ENCODE assay signal across 8 mouse cellular contexts in genomic region chr17:46711612-46712271, GRCm38 (mm10). TPM values are rescaled to one million over a fixed set of nuclear protein-coding genes. Genes with fewer than 3 reads are reported as not detected.
DNase-seq lines count a peak whose midpoint lies in the region; ATAC-seq and TF ChIP-seq lines count a peak whose summit lies in the region.

No protein-coding gene starts in this region.

- in situ Hi-C loops in Patski (cut with MboI; ENCODE audit: low pct_unique_long_range_greater_than_20kb) = loop anchor here (5.0 kb wide), 1 partner anchor 59 kb away; the partner anchor contains the start of gene Cul7

- H3K9ac ChIP-seq in stomach, postnatal 0 days (ENCODE audit: low read length) = peak overlapping the region; percentile 96

- H3K27me3 ChIP-seq in Patski = no peaks in the 10 kb centered on the region
- H3K27me3 ChIP-seq in erythroblast, embryonic 14.5 days (ENCODE audit: control insufficient read depth) = peaks cover 2% of the 10 kb centered on the region; the same call in 1 of the 2 replicates
- no peaks in the 10 kb centered on the region for H3K27me3 ChIP-seq in hindbrain, embryonic 10.5 days (ENCODE audit: insufficient read depth, poor library complexity, severe bottlenecking)
- H3K27me3 ChIP-seq in midbrain, embryonic 10.5 days (ENCODE audit: low read depth, poor library complexity, severe bottlenecking) = no peaks in the 10 kb centered on the region
- H3K27me3 ChIP-seq in stomach, postnatal 0 days (ENCODE audit: control insufficient read depth, insufficient read depth, low read length) = no peaks in the 10 kb centered on the region

- peaks cover 34% of the 10 kb centered on the region for H3K4me1 ChIP-seq in erythroblast, embryonic 14.5 days (ENCODE audit: control insufficient read depth)
- peaks cover 33% of the 10 kb centered on the region for H3K4me1 ChIP-seq in hindbrain, embryonic 10.5 days (replicated peaks)
- H3K4me1 ChIP-seq in midbrain, embryonic 10.5 days = peaks cover 32% of the 10 kb centered on the region
- H3K4me1 ChIP-seq in stomach, postnatal 0 days (replicated peaks; ENCODE audit: control insufficient read depth, insufficient read depth) = peaks cover 3% of the 10 kb centered on the region; the same call in 1 of the 2 replicates

- 1% methylated on average over 76 of the region's 76 CpGs for WGBS in hindbrain, embryonic 10.5 days
- WGBS in midbrain, embryonic 10.5 days = under 1% methylated on average over 76 of the region's 76 CpGs
- WGBS in stomach, postnatal 0 days = under 1% methylated on average over 50 of the region's 76 CpGs

- no peak for TF ChIP-seq EP300 in stomach, postnatal 0 days (optimal IDR thresholded peaks at IDR 0.05)

- CTCF ChIA-PET in Patski (lab: Charles Lee) = no interaction called here

- POLR2A ChIA-PET in Patski (lab: Charles Lee) = interaction anchor here (0.6 to 1.6 kb wide), 6 partner anchors 11 to 444 kb away, joined by 3 to 5 read pairs (median 3); no protein-coding TSS in a partner anchor

- H3K9me3 ChIP-seq in erythroblast, embryonic 14.5 days (ENCODE audit: control insufficient read depth, low read length) = peaks cover 2% of the 10 kb centered on the region; the same call in 1 of the 2 replicates
- H3K9me3 ChIP-seq in hindbrain, embryonic 10.5 days = no peaks in the 10 kb centered on the region
- no peaks in the 10 kb centered on the region for H3K9me3 ChIP-seq in midbrain, embryonic 10.5 days (replicated peaks)
- no peaks in the 10 kb centered on the region for H3K9me3 ChIP-seq in stomach, postnatal 0 days (ENCODE audit: control insufficient read depth, low read length)

- TF ChIP-seq CTCF in Patski (IDR thresholded peaks at IDR 0.05) = no peak
- TF ChIP-seq CTCF in stomach, postnatal 0 days (IDR thresholded peaks at IDR 0.05; ENCODE audit: low read depth) = no peak

- H3K4me2 ChIP-seq in stomach, postnatal 0 days (replicated peaks; ENCODE audit: low read depth) = peak overlapping the region; percentile 97

- no peak; the same call in 1 of the 2 replicates for ATAC-seq in cerebellum, adult (ENCODE audit: insufficient number of reproducible peaks, low FRiP score, low TSS enrichment)
- peak; percentile 8 for ATAC-seq in Patski
- ATAC-seq in stomach, postnatal 0 days (ENCODE audit: low FRiP score, low TSS enrichment) = peak; percentile 54

- peak overlapping the region; percentile 89 for H3K27ac ChIP-seq in hindbrain, embryonic 10.5 days
- H3K27ac ChIP-seq in midbrain, embryonic 10.5 days (replicated peaks) = peak overlapping the region; percentile 84
- peak overlapping the region; percentile 78 for H3K27ac ChIP-seq in stomach, postnatal 0 days (replicated peaks)

- intact Hi-C loops in left cerebral cortex, postnatal 4 days (cut with DNase I) = no loop called here

- peaks cover 32% of the 10 kb centered on the region for H3K36me3 ChIP-seq in erythroblast, embryonic 14.5 days (ENCODE audit: control insufficient read depth)
- peaks cover 38% of the 10 kb centered on the region for H3K36me3 ChIP-seq in hindbrain, embryonic 10.5 days
- H3K36me3 ChIP-seq in midbrain, embryonic 10.5 days = peaks cover 38% of the 10 kb centered on the region
- peaks cover 3% of the 10 kb centered on the region; the same call in 1 of the 2 replicates for H3K36me3 ChIP-seq in stomach, postnatal 0 days (ENCODE audit: control insufficient read depth, insufficient read depth, low read length)

- peak overlapping the region; percentile 99 for H3K4me3 ChIP-seq in erythroblast, embryonic 14.5 days (replicated peaks)
- peak overlapping the region; percentile 100 for H3K4me3 ChIP-seq in hindbrain, embryonic 10.5 days
- peak overlapping the region; percentile 99 for H3K4me3 ChIP-seq in midbrain, embryonic 10.5 days
- H3K4me3 ChIP-seq in stomach, postnatal 0 days (ENCODE audit: low read depth, low read length) = peak overlapping the region; percentile 93

- DNase-seq in cerebellum, adult 11-12 months = peak; percentile 64
- no peak for DNase-seq in Patski (ENCODE audit: low read depth, low spot score)
- DNase-seq in hindbrain, embryonic 10.5 days (ENCODE audit: low spot score) = no peak
- peak; percentile 50 for DNase-seq in left cerebral cortex, postnatal 4 days
- DNase-seq in midbrain, embryonic 10.5 days (ENCODE audit: low spot score) = no peak
- peak; percentile 59 for DNase-seq in stomach, postnatal 0 days (ENCODE audit: low spot score)

RNA-seq across cellular contexts. Expression of gene Pex6, which starts 0.5 kb away (rescaled TPM):
- 39.9 TPM for polyA plus RNA-seq in Patski (2021)
- polyA plus RNA-seq in erythroblast, embryonic 14.5 days (2012) = 1.5 and 1.7 TPM in 2 replicates
- 24.4 and 25.7 TPM in 2 replicates for polyA plus RNA-seq in hindbrain, embryonic 10.5 days (2016; fragmentation: Nextera tagmentation; extraction: Ambion mirVana)
- total RNA-seq in left cerebral cortex, postnatal 4 days (2021) = 10 to 100 TPM; 30.9 to 32.0 TPM
- 20.5 and 20.8 TPM in 2 replicates for polyA plus RNA-seq in midbrain, embryonic 10.5 days (2016; fragmentation: Nextera tagmentation; extraction: Ambion mirVana)
- 9.8 and 11.8 TPM in 2 replicates for polyA plus RNA-seq in stomach, postnatal 0 days (2015; fragmentation: Nextera tagmentation; extraction: Ambion mirVana)

RNA-seq across cellular contexts. Expression of gene Ppp2r5d, which starts 6.8 kb away (rescaled TPM):
- polyA plus RNA-seq in Patski (2021) = 87.8 TPM
- 7.4 and 7.5 TPM in 2 replicates for polyA plus RNA-seq in erythroblast, embryonic 14.5 days (2012)
- polyA plus RNA-seq in hindbrain, embryonic 10.5 days (2016; fragmentation: Nextera tagmentation; extraction: Ambion mirVana) = 137 and 148 TPM in 2 replicates
- 100 to 1,000 TPM in 1 of 2 experiments, 10 to 100 TPM in 1; 99.6 to 100 TPM for total RNA-seq in left cerebral cortex, postnatal 4 days (2021)
- 140 and 146 TPM in 2 replicates for polyA plus RNA-seq in midbrain, embryonic 10.5 days (2016; fragmentation: Nextera tagmentation; extraction: Ambion mirVana)
- polyA plus RNA-seq in stomach, postnatal 0 days (2015; fragmentation: Nextera tagmentation; extraction: Ambion mirVana) = 27.2 and 30.3 TPM in 2 replicates

RNA-seq across cellular contexts. Expression of gene Gnmt, which starts 17.2 kb away (rescaled TPM):
- polyA plus RNA-seq in Patski (2021) = 0.21 TPM
- 0.05 TPM in 1 of 2 replicates, not detected in the other for polyA plus RNA-seq in erythroblast, embryonic 14.5 days (2012)
- 0.18 and 0.36 TPM in 2 replicates for polyA plus RNA-seq in hindbrain, embryonic 10.5 days (2016; fragmentation: Nextera tagmentation; extraction: Ambion mirVana)
- total RNA-seq in left cerebral cortex, postnatal 4 days (2021) = under 1 TPM; 0.88 to 0.89 TPM
- polyA plus RNA-seq in midbrain, embryonic 10.5 days (2016; fragmentation: Nextera tagmentation; extraction: Ambion mirVana) = 0.35 and 0.62 TPM in 2 replicates
- polyA plus RNA-seq in stomach, postnatal 0 days (2015; fragmentation: Nextera tagmentation; extraction: Ambion mirVana) = 2.1 and 3.1 TPM in 2 replicates

RNA-seq across cellular contexts. Expression of gene Klhdc3, which starts 31.0 kb away (rescaled TPM):
- 61.4 TPM for polyA plus RNA-seq in Patski (2021)
- 21.0 and 23.8 TPM in 2 replicates for polyA plus RNA-seq in erythroblast, embryonic 14.5 days (2012)
- polyA plus RNA-seq in hindbrain, embryonic 10.5 days (2016; fragmentation: Nextera tagmentation; extraction: Ambion mirVana) = 128 and 146 TPM in 2 replicates
- 100 to 1,000 TPM; 151 to 155 TPM for total RNA-seq in left cerebral cortex, postnatal 4 days (2021)
- 126 and 128 TPM in 2 replicates for polyA plus RNA-seq in midbrain, embryonic 10.5 days (2016; fragmentation: Nextera tagmentation; extraction: Ambion mirVana)
- 73.7 and 75.0 TPM in 2 replicates for polyA plus RNA-seq in stomach, postnatal 0 days (2015; fragmentation: Nextera tagmentation; extraction: Ambion mirVana)

RNA-seq across cellular contexts. Expression of gene Mea1, which starts 33.1 kb away (rescaled TPM):
- polyA plus RNA-seq in Patski (2021) = 150 TPM
- 13.0 and 13.9 TPM in 2 replicates for polyA plus RNA-seq in erythroblast, embryonic 14.5 days (2012)
- polyA plus RNA-seq in hindbrain, embryonic 10.5 days (2016; fragmentation: Nextera tagmentation; extraction: Ambion mirVana) = 178 and 214 TPM in 2 replicates
- 100 to 1,000 TPM; 135 to 147 TPM for total RNA-seq in left cerebral cortex, postnatal 4 days (2021)
- 178 and 180 TPM in 2 replicates for polyA plus RNA-seq in midbrain, embryonic 10.5 days (2016; fragmentation: Nextera tagmentation; extraction: Ambion mirVana)
- 142 and 146 TPM in 2 replicates for polyA plus RNA-seq in stomach, postnatal 0 days (2015; fragmentation: Nextera tagmentation; extraction: Ambion mirVana)

Comparison
In these comparisons a context has a peak if more than half of its experiments do, and no peak if none do; other contexts are left out.
1. DNase-seq: peak in cerebellum, adult 11-12 months (single experiment), left cerebral cortex, postnatal 4 days (single experiment) and stomach, postnatal 0 days (single experiment); none in Patski (single experiment), hindbrain, embryonic 10.5 days (single experiment) and midbrain, embryonic 10.5 days (single experiment).
2. Peak in every context shown above with its lines, with median percentiles within 50 percentile points of each other: H3K4me3 ChIP-seq and H3K27ac ChIP-seq.